ENCODE assay signal across 19 mouse cellular contexts in genomic region chr6:95013096-95013495, GRCm38 (mm10).
A peak's percentile ranks its signal among the peaks of the same experiment; 100 is the strongest.
DNase-seq lines count a peak whose midpoint lies in the region; ATAC-seq lines count a peak whose summit lies in the region.
"Had no signal": no experiment of that assay in that cellular context is flagged by ENCODE, and none has a peak within 500 bp of the region (broad histone marks: within the 10 kb centered on the region; RNA-seq: fewer than 3 reads in every experiment).

No protein-coding gene starts in this region.

- peak; percentile 3 for DNase-seq in retina, postnatal 1 day
- no peak for DNase-seq in retina, embryonic 14.5 days (ENCODE audit: low spot score)
- peak; percentile 82 for DNase-seq in ZHBTc4 (ENCODE audit: low read depth, low spot score)
- peak; percentile 5 for DNase-seq in embryo, embryonic 9.5 days (ENCODE audit: extremely low spot score)
- no peak for DNase-seq in testis, postnatal 14 days (ENCODE audit: low spot score)
- DNase-seq: adrenal gland, adult 8-10 months; adrenal gland, postnatal 36 days; cerebellum, adult 11 months; cerebellum, adult 8-10 months; cerebellum, postnatal 14 days; gastrocnemius, postnatal 10 days; heart, adult 18-20 months; heart, postnatal 10 days; heart, postnatal 4 days; kidney, adult 18-20 months had no signal

- no peak for ATAC-seq in cerebellum, adult (ENCODE audit: insufficient number of reproducible peaks, low FRiP score, low TSS enrichment)
- ATAC-seq: forebrain, embryonic 14.5 days; inflammation-experienced regulatory T-cells, adult 6 months; Patski had no signal

Comparison
In these comparisons a context has a peak if more than half of its experiments do, and no peak if none do; other contexts are left out.
1. DNase-seq: peak in retina, postnatal 1 day (single experiment), ZHBTc4 (single experiment) and embryo, embryonic 9.5 days (single experiment); none in retina, embryonic 14.5 days (single experiment) and testis, postnatal 14 days (single experiment).